Mouse (Mus musculus): ENCODE measurements around the gene Gm29609. TPM values are rescaled to one million over a fixed set of nuclear protein-coding genes. Genes with fewer than 3 reads are reported as not detected.
A peak's percentile ranks its signal among the peaks of the same experiment; 100 is the strongest.

The Gm29609 gene
- polyA plus RNA-seq, 1 experiment, result 4.0 TPM

DNA sequence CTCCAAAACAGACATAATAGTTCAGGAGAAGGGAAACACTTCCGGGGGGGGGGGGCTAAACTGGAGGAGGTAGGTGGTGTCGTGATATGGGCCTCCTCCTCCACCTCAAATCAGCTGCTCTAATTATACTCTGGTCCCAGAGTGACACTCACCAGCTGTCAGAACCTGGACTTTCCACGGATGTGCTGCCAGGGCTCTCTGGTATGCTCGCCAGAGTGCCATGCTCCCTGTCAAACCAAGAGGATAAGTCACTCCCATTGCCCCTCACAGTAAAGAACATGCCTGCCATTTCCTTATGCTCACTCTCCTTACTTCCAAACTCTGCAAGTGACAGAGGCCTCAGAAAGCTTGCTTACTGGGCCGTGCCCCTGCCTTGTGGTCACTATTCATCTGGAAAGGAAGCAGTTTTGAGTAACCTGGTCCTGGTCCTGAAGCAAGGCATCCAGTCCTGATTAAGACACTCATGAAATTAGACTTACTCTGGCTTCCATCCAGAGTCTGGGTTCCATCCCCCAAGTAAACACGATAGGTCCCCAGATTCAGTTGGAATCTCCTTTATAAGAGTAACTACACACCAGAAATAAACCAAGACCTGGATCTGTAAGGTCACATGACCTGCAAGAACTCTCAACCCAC lies 26.1 kb downstream of the Gm29609 start:
- no peak for DNase-seq (ENCODE audit: extremely low spot score in 1 of 2, low spot score in 1 of 2)

GRCm38 (mm10) chr5:31151746-31152145 lies 28.0 kb downstream of the Gm29609 start:
- DNase-seq (ENCODE audit: extremely low spot score in 1 of 2, low spot score in 1 of 2), result no peak

- no peak for DNase-seq (ENCODE audit: extremely low spot score in 1 of 2, low spot score in 1 of 2)
Measured at GRCm38 (mm10) chr5:31149781-31150180, 29.9 kb downstream of the Gm29609 start.

GRCm38 (mm10) chr5:31138968-31139425 lies 40.7 kb downstream of the Gm29609 start:
- DNase-seq (ENCODE audit: extremely low spot score in 1 of 2, low spot score in 1 of 2), result no peak

GRCm38 (mm10) chr5:31138241-31138967 lies 41.3 kb downstream of the Gm29609 start, which contains the start of gene Ucn:
Ucn (minus strand) TSS chr5:31138829.
- no peak for DNase-seq (ENCODE audit: extremely low spot score in 1 of 2, low spot score in 1 of 2)

DNA sequence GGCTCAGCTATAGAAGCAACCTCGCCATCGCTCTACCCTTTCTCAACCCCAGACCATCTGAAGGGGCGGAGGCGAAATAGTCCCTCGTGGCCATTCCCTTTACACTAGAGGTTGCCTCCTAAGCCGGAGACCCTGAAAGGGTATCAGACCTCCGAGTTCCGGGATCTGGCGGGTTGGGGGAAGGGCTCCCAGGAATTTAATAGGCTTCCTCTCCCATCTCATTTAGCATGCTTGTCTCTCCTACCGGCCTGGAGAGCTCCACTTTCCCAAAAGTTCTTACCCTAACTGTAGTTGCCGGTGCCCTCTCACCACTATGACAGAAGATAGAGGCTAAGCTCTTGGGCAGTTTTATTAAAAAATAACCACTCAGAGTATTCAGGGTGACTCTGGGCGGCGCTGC lies 42.1 kb downstream of the Gm29609 start:
- no peak for DNase-seq (ENCODE audit: extremely low spot score in 1 of 2, low spot score in 1 of 2)

- no peak for DNase-seq (ENCODE audit: extremely low spot score in 1 of 2, low spot score in 1 of 2)
Measured at GRCm38 (mm10) chr5:31136730-31137424, 42.8 kb downstream of the Gm29609 start.

- DNase-seq (ENCODE audit: extremely low spot score in 1 of 2, low spot score in 1 of 2), result no peak
Measured at GRCm38 (mm10) chr5:31126050-31126449, 53.7 kb downstream of the Gm29609 start.

DNA sequence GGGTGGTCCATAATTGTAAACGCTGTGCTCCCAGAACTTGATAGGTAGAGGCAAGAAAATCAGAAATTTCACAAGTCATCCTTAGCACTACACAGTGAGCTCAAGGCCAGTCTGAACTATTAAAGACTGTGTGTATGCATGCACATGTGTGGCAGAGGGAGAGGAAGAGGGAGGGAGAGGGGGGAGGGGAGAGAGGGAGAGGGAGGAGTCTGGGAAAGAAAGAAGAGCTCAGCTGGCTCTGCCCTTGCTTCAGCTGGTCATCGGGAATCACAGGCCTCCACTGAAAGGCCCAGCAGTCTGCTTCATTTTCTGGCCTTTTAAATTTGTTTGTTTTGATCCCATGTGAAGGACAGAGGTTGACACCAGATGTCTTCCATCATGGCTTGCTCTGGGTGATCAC lies 56.2 kb downstream of the Gm29609 start:
- no peak for DNase-seq (ENCODE audit: extremely low spot score in 1 of 2, low spot score in 1 of 2)

DNA sequence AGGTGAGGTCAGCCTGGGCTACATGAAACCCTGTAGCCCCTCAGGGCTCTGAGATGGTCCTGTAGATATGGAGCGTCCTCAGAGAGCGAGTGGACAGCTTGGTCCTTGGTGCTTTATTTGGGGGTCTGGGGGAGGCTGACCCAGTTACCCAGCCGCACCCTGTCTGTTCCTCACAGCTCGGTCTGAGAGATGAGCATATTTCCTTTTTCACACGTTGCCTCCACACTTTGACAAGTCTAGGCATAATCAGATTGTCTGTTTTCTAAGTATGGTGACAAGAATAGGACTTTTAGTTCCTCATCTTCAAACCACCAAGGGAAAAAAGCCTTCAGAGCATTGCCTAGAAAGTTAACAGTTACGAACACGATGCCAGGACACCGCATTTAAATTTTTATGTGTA lies 58.6 kb downstream of the Gm29609 start:
- DNase-seq (ENCODE audit: extremely low spot score in 1 of 2, low spot score in 1 of 2), result peak; percentile 50 to 65

DNA sequence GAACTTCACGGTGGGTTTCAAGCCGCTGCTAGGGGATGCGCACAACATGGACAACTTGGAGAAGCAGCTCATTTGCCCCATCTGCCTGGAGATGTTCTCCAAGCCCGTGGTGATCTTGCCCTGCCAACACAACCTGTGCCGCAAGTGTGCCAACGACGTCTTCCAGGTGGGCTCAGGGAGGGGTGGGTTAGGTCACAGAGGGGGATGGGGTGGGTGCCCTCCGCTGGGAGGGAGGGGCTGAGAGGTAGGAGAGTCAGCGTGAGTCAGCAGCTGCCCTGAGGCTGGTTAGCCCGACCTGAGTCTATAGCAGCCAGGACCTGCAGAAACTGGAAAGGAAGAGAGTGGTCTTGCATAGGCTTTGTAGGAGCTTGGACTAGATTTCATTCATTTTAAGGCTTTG lies 62.8 kb downstream of the Gm29609 start:
- no peak for DNase-seq (ENCODE audit: extremely low spot score in 1 of 2, low spot score in 1 of 2)

- no peak for DNase-seq (ENCODE audit: extremely low spot score in 1 of 2, low spot score in 1 of 2)
Measured at GRCm38 (mm10) chr5:31116354-31116753, 63.4 kb downstream of the Gm29609 start, which contains the start of gene Trim54. Trim54 (plus strand) TSS chr5:31116712.

GRCm38 (mm10) chr5:31110781-31111180 lies 68.9 kb downstream of the Gm29609 start:
- DNase-seq (ENCODE audit: extremely low spot score in 1 of 2, low spot score in 1 of 2), result no peak

GRCm38 (mm10) chr5:31108000-31108490 lies 71.7 kb downstream of the Gm29609 start, which contains the start of gene Slc30a3:
Slc30a3 (minus strand) TSS chr5:31108237.
- DNase-seq (ENCODE audit: extremely low spot score in 1 of 2, low spot score in 1 of 2), result no peak

- DNase-seq (ENCODE audit: extremely low spot score in 1 of 2, low spot score in 1 of 2), result no peak
Measured at GRCm38 (mm10) chr5:31105814-31106335, 73.8 kb downstream of the Gm29609 start, which contains the start of gene Dnajc5g. Dnajc5g (plus strand) TSS chr5:31106285.

- DNase-seq (ENCODE audit: extremely low spot score in 1 of 2, low spot score in 1 of 2), result no peak
Measured at GRCm38 (mm10) chr5:31095711-31096480, 83.8 kb downstream of the Gm29609 start.

GRCm38 (mm10) chr5:31094799-31095691 lies 84.7 kb downstream of the Gm29609 start:
- DNase-seq (ENCODE audit: extremely low spot score in 1 of 2, low spot score in 1 of 2), result peak in 1 of 2 experiments; percentile 69

Measured in frontal cortex, adult 2 months (tissue).